Mouse (Mus musculus) spleen, adult 10 weeks (tissue): ENCODE measurements around the gene Acacb. TPM values are rescaled to one million over a fixed set of nuclear protein-coding genes. Genes with fewer than 3 reads are reported as not detected.

Source experiments
- polyA plus RNA-seq: library from polyadenylated mRNA; stranded (reverse); fragments of 350-450 nt; fragmentation: Illumina TruSeq; extraction: RNeasy Lipid Tissue Mini Kit (QIAGEN cat#74804); gene quantifications from one replicate; pipeline ENCODE4 v1.2.3, GENCODE M21; 2015; ENCODE audit warnings: low replicate concordance; ENCODE audit not compliant: insufficient read depth

Acacb gene
- polyA plus RNA-seq = 2.5 TPM

DNA sequence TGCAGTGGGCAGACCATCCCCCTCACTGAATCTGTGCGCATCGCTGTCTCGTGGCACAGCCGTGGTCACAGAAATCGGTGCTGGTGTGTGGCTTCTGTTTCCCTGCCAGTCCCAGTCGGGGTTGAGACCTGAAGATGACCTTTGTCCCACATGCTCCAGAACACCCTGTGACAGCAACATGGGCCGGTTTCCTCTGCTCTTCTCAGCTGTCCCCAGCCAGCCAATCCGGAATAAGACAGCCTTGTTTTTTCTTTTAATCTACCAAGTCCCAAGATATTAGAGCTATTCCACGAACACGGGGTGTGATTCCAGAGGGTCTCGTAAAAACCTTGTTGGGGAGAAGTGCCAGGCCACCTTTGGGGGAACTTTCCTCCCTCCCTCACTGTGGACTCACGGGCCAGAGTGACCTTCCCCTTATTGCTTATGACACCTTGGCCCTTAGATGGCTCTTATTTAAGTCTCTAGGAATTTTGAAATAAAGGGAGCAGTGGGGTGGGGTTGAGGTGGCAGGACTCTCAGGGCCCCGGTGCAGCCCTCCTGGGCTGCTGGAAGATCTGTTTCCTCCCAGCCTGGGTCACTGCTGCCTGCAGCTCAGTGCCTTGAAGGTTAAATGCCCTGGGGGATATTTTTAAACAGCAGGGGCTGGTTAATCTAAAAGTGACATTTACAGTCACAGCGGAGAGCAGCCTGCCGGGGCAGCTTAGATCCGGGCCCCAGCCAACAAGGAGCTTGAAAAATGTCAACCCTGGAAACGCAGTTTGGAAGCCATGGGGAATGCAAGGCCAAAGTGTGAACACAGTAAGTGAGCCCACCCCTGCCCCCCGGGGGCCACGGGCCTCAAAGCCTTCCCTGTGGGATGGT, at the start of gene Acacb:
Gene Acacb (plus strand): TSS at position 508 of the 861 bp plus-strand sequence.

DNA sequence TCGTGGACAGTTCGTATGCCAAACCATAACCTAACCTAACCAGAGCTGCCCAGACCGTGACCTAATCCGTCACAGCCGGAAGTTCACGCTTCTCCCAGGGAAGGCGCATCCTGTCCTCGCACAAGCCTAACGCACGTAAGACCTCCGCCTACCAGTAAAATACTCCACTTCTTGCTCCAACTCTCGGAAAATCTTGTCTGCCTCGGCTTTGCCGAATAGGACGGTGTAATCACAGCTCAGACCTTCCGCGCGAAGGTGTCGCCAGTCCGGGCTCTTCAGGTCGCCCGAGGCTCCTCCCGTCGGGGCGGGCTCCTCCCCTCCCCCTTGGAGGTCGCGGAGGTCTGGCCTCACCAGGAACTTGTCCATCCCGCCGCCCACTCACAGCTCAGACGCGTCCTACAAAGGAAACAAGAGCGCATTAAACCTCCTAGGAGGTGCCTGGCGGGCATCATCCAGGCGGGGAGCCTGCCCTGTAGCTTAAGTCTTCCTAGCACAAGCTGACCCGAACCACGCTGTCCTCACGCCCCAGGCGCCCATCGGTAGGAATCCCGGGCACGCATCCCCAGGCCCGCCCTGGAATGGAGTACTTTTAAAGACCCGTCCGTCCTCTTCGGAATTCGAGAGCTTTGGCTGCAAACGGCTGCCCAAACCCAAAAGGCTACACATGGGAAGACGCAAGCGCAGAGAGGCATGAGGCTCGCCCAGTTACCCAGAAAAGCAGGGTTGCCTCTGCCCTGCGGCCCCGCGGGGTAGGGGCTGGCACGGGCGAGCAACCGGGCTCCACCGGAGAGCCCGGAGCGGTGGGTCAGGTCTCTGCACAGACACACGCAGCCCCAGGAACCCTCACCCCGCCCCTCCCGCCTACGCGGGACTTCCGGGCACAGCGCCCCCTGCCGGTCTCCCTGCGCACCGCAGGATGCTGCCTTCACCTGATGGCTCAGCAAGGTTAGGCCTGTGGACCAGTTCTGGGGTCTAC, 18.7 kb upstream of the Acacb start, which contains the start of gene Alkbh2:
Gene Alkbh2 (minus strand): TSS at position 845 of the 976 bp plus-strand sequence.

DNA sequence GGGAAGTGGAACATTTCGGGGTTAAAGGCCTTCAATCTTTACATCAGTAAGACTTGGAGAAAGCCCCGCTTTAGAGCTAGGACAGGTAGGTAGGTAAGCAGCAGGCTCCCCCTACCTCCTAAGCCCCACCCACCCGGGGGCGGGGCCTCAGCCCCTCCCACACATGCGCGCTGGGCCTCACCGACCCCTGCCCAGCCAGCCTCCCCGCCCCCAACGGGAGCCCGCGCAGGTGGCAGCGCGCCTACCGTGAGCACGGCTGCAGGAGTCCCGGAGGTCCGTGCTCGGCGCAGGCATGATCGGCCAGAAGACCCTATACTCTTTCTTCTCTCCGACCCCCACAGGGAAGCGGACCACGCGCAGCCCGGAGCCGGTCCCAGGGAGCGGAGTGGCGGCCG, 16.1 kb upstream of the Acacb start, which contains the start of gene Ung:
Gene Ung (plus strand): TSS at position 176 of the 395 bp plus-strand sequence.

DNA sequence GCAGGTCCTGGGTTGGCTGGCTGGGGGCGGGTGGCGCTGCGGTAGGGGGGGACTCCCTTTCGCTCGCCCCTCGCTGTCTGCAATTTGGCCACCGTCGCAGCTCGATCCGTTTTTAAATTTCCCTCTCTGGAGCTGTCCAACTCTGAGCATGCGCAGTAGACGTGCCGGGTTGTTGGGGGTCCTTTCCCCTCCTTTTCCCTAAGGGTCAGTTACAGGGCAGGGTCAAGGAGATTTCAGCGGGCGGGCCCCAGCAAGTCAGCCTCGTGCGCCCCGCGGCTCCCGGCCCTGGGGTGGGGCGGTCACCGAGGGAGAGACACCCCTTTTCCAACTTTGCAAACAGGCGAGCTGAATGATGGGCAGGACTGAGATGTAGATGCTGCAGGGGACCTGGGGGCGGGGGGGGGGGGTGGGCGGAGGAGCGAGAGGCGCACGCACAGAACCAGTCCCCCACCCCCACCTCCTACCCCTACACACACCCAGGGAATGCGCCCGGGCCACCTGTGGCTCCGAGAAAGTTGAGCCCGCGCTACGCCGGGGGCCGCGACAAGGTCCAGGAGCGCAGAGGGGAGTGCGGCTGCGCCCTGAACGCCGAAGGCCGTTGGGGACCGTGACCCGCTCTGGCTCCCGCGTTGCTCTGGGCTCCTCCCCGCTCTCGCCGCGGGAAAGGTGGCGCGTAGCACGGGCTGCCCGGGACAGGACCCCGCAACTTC, 127.5 kb downstream of the Acacb start, which contains the start of gene Foxn4:
Gene Foxn4 (minus strand): TSS at position 115 of the 710 bp plus-strand sequence.

DNA sequence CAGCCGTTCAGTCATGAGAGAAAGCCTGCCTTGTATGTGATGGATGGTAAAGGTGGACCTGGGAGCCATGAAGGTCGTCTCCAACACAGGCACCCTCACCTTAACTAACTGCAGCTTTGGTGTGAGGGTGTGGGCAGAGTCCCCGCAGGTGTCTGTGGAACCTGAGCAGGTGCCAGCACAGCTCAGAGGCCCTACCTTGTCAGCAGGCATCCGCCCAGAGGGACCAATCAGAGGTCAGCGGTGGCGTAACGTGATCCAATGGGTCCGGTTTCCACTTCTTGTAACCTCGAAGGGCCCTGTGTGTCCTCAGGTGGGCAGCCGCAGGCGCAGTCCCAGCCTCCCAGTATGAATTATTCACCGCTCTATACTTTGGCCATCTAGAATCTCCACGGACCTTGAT, 142.5 kb downstream of the Acacb start, which contains the start of gene Myo1h:
Gene Myo1h (plus strand): TSS at position 293 of the 400 bp plus-strand sequence.

Other genes with a start within 250 kb of the Acacb start
- gene Coro1c, start 237.8 kb upstream of the Acacb start, polyA plus RNA-seq = 48.3 TPM
- gene Ssh1, start 152.6 kb upstream of the Acacb start, polyA plus RNA-seq = 13.2 TPM
- 0.33 TPM for gene Dao, start 142.8 kb upstream of the Acacb start, polyA plus RNA-seq
- gene Usp30, start 81.1 kb upstream of the Acacb start, polyA plus RNA-seq = 7.0 TPM
- gene Svop, start 55.0 kb upstream of the Acacb start, polyA plus RNA-seq = not detected
- gene Alkbh2, start 18.3 kb upstream of the Acacb start, polyA plus RNA-seq = 2.9 TPM
- 5.9 TPM for gene Ung, start 16.1 kb upstream of the Acacb start, polyA plus RNA-seq
- not detected for gene Foxn4, start 127.3 kb downstream of the Acacb start, polyA plus RNA-seq
- gene Myo1h, start 142.6 kb downstream of the Acacb start, polyA plus RNA-seq = 3.8 TPM
- gene Kctd10, start 234.0 kb downstream of the Acacb start, polyA plus RNA-seq = 52.9 TPM
- gene Ube3b, start 234.1 kb downstream of the Acacb start, polyA plus RNA-seq = 17.6 TPM